Mouse (Mus musculus): ENCODE measurements around the gene Lpcat2. TPM values are rescaled to one million over a fixed set of nuclear protein-coding genes. Genes with fewer than 3 reads are reported as not detected.

Gene Lpcat2
- total and polyA plus RNA-seq, 3 experiments, result 0.16 TPM; not detected in 2

DNA sequence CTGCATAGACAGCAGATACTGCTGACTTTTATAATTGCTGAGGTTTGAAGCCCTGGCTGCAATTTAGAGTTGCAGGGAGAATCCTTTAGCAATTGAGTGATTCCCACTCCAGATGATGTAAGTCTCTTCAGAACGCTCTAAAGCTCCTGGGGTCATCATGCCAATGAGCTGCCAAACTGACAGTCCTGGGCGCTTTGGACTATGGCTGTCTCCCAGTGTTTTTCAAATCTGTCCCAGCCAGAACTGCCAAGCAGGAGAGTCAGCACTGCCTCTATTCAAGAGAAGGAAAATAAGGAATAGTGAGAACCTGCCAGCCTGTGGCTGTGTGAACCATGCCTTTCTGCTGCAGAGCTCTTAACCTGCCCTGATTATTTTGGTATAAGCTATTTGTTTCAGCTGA, 47.8 kb downstream of the Lpcat2 start:
- H3K27me3 ChIP-seq (ENCODE audit: insufficient read depth, low read length), result no peaks in the 10 kb centered on the region
- H3K36me3 ChIP-seq (replicated peaks), result no peaks in the 10 kb centered on the region
- no peak for DNase-seq (ENCODE audit: low spot score)
- TF ChIP-seq POLR2AphosphoS5 (IDR thresholded peaks at IDR 0.05; ENCODE audit: insufficient replicate concordance, low read depth, low read length) (no peak), CTCF (IDR thresholded peaks at IDR 0.05; ENCODE audit: low read depth, low read length) (no peak), TAL1 (conservative IDR thresholded peaks at IDR 0.05; ENCODE audit: low read depth, low read length) (no peak), GATA1 (IDR thresholded peaks at IDR 0.05; ENCODE audit: borderline replicate concordance, low read length) (no peak), GATA2 (IDR thresholded peaks at IDR 0.05; ENCODE audit: borderline replicate concordance, low read depth, low read length) (no peak)
- peaks cover 33% of the 10 kb centered on the region for H3K9me3 ChIP-seq (replicated peaks)
- no peak for ATAC-seq (ENCODE audit: extremely low read depth, insufficient number of reproducible peaks, low FRiP score, poor library complexity, severe bottlenecking)
- no peak overlapping the region for H3K4me3 ChIP-seq (ENCODE audit: low read depth, low read length)
- H3K4me1 ChIP-seq (ENCODE audit: insufficient read depth, low read depth, low read length), result no peaks in the 10 kb centered on the region

DNA sequence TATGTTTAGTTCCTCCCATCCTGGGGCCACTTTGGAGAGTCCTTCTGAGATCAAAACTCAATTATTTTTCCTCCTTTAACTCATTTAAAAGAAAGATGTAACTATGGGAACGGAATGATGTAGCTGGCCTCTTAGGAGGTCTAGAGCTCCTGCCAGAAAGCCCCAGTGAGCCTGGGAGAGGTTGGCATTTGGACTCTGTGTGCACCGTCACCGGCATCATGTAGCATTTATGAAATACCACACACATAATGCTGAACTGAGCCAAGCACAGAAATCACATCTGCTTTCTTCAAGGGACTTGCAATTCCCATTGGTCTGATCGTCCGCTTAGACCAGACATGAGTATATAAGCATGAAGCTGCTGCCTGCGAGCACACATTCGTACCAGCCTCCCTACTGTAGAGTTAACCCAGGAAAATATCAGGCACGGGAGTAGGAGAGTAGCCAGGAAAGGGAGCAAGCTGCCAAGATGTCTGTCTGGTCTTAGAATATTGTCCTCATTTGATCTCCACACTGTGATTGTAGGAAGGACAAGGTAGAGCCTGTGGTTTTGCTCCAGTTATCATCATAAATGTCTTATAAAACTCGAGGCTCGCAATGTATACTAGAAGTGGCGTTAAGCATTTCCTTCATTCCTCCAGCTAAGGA, 48.5 kb downstream of the Lpcat2 start:
- no peak for DNase-seq (ENCODE audit: low spot score)
- Histone ChIP-seq H3K9me3 (replicated peaks) (peaks cover 31% of the 10 kb centered on the region), H3K4me3 (ENCODE audit: low read depth, low read length) (no peak overlapping the region), H3K4me1 (ENCODE audit: insufficient read depth, low read depth, low read length) (no peaks in the 10 kb centered on the region), H3K27me3 (ENCODE audit: insufficient read depth, low read length) (no peaks in the 10 kb centered on the region), H3K36me3 (replicated peaks) (no peaks in the 10 kb centered on the region)
- ATAC-seq (ENCODE audit: extremely low read depth, insufficient number of reproducible peaks, low FRiP score, poor library complexity, severe bottlenecking), result no peak
- TF ChIP-seq GATA1 (IDR thresholded peaks at IDR 0.05; ENCODE audit: borderline replicate concordance, low read length) (no peak), TAL1 (conservative IDR thresholded peaks at IDR 0.05; ENCODE audit: low read depth, low read length) (no peak), POLR2AphosphoS5 (IDR thresholded peaks at IDR 0.05; ENCODE audit: insufficient replicate concordance, low read depth, low read length) (no peak), GATA2 (IDR thresholded peaks at IDR 0.05; ENCODE audit: borderline replicate concordance, low read depth, low read length) (no peak)

DNA sequence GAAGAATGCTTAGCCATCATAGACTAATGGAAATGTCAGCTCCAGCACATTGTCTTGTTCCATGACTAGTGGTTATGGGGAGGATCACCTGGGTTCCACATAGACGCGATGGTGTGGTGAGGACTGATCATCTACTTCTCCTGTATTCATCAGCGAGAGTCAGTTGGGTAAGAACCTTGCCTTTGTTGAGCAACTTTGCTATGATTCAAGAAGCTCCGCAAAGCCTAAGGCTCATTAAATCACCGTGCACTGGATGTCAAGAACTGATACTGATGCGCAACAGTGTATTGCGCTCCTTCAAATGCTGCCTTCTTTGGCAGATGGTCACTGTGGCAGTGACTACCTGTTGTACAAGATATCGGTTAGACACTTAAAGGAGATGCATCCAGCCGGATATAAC, 51.4 kb downstream of the Lpcat2 start:
- TF ChIP-seq CTCF (IDR thresholded peaks at IDR 0.05; ENCODE audit: low read depth, low read length) (no peak), GATA2 (IDR thresholded peaks at IDR 0.05; ENCODE audit: borderline replicate concordance, low read depth, low read length) (no peak), TAL1 (conservative IDR thresholded peaks at IDR 0.05; ENCODE audit: low read depth, low read length) (no peak), POLR2AphosphoS5 (IDR thresholded peaks at IDR 0.05; ENCODE audit: insufficient replicate concordance, low read depth, low read length) (no peak)
- DNase-seq (ENCODE audit: low spot score), result no peak
- Histone ChIP-seq H3K27me3 (ENCODE audit: insufficient read depth, low read length) (no peaks in the 10 kb centered on the region), H3K4me3 (ENCODE audit: low read depth, low read length) (no peak overlapping the region), H3K36me3 (replicated peaks) (no peaks in the 10 kb centered on the region), H3K4me1 (ENCODE audit: insufficient read depth, low read depth, low read length) (no peaks in the 10 kb centered on the region), H3K9me3 (replicated peaks) (peaks cover 29% of the 10 kb centered on the region)
- ATAC-seq (ENCODE audit: extremely low read depth, insufficient number of reproducible peaks, low FRiP score, poor library complexity, severe bottlenecking), result no peak

DNA sequence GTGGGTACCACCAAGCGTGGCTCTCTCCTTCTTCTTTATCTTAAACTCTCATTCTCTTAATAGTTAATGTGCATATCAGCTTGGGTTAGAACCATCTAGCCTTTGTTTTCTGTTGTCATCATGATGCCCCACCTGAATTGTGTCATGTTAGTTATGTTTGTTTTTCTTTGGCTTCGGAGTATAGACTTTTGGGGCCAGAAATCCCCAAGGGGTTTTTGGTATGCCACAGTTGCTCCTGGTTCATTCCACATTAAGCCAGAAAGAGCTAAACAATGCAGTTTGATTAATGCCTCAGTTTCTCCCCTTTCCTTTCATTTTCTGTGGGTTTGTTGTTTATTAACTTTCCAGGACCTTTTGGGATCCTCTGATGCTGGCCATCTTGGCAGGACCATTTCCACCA, 53.3 kb downstream of the Lpcat2 start:
- no peaks in the 10 kb centered on the region for H3K27me3 ChIP-seq (ENCODE audit: insufficient read depth, low read length)
- no peak for ATAC-seq (ENCODE audit: extremely low read depth, insufficient number of reproducible peaks, low FRiP score, poor library complexity, severe bottlenecking)

DNA sequence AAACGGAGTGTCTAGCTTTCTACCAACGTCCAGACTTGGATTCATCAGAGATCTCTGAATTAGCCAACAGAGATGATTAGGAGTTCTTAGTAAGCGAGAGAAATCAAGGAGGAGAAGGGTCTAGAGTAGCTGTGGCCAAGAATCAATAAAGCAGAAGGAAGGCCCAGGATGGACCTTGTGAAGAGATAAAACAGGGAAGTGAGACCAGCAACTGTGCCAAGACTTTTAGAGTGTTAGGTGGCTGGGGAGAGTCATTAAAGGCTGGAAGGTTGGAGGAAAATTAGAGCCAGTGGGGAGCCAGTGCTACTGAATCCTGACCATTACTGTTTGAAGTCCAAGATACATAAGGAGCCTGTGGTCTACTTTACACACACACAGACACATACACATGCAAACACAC, 56.3 kb downstream of the Lpcat2 start:
- H3K36me3 ChIP-seq (replicated peaks), result no peaks in the 10 kb centered on the region
- H3K4me1 ChIP-seq (ENCODE audit: insufficient read depth, low read depth, low read length), result no peaks in the 10 kb centered on the region
- TF ChIP-seq GATA2 (IDR thresholded peaks at IDR 0.05; ENCODE audit: borderline replicate concordance, low read depth, low read length) (no peak), POLR2AphosphoS5 (IDR thresholded peaks at IDR 0.05; ENCODE audit: insufficient replicate concordance, low read depth, low read length) (no peak), TAL1 (conservative IDR thresholded peaks at IDR 0.05; ENCODE audit: low read depth, low read length) (no peak), GATA1 (IDR thresholded peaks at IDR 0.05; ENCODE audit: borderline replicate concordance, low read length) (no peak), CTCF (IDR thresholded peaks at IDR 0.05; ENCODE audit: low read depth, low read length) (no peak)
- ATAC-seq (ENCODE audit: extremely low read depth, insufficient number of reproducible peaks, low FRiP score, poor library complexity, severe bottlenecking) (no peak), DNase-seq (ENCODE audit: low spot score) (no peak)
- H3K9me3 ChIP-seq (replicated peaks), result peaks cover 25% of the 10 kb centered on the region
- no peaks in the 10 kb centered on the region for H3K27me3 ChIP-seq (ENCODE audit: insufficient read depth, low read length)
- H3K4me3 ChIP-seq (ENCODE audit: low read depth, low read length), result no peak overlapping the region

More for the DNA sequence above, 53.3 kb downstream of the Lpcat2 start:
- Histone ChIP-seq H3K4me3 (ENCODE audit: low read depth, low read length) (no peak overlapping the region), H3K4me1 (ENCODE audit: insufficient read depth, low read depth, low read length) (no peaks in the 10 kb centered on the region), H3K36me3 (replicated peaks) (no peaks in the 10 kb centered on the region), H3K9me3 (replicated peaks) (peaks cover 22% of the 10 kb centered on the region)
- TF ChIP-seq POLR2AphosphoS5 (IDR thresholded peaks at IDR 0.05; ENCODE audit: insufficient replicate concordance, low read depth, low read length), result no peak
- no peak for TF ChIP-seq CTCF (IDR thresholded peaks at IDR 0.05; ENCODE audit: low read depth, low read length)
- TF ChIP-seq GATA1 (IDR thresholded peaks at IDR 0.05; ENCODE audit: borderline replicate concordance, low read length), result no peak
- no peak for TF ChIP-seq TAL1 (conservative IDR thresholded peaks at IDR 0.05; ENCODE audit: low read depth, low read length)
- TF ChIP-seq GATA2 (IDR thresholded peaks at IDR 0.05; ENCODE audit: borderline replicate concordance, low read depth, low read length), result no peak
- DNase-seq (ENCODE audit: low spot score), result no peak

DNA sequence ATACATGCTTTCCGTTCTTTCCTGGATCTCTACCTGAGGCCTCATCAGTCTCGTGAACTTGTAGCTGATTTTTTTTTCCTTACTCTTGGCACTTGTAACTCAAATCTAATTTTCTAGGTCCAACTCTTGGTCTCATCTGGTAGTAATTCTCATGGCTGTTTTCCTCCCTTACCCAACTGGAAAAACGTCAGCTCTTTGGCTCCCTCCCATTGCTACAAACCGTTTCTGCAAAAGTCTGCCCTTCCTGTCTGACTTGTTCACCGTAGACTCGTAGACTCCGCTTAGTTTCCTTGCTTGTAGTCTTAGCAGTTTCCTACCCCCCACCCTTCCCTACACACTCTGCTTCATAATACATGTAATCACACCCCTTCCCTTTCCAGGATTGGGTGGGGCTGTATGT, 58.3 kb downstream of the Lpcat2 start:
- peaks cover 22% of the 10 kb centered on the region for H3K9me3 ChIP-seq (replicated peaks)
- no peak overlapping the region for H3K4me3 ChIP-seq (ENCODE audit: low read depth, low read length)
- H3K36me3 ChIP-seq (replicated peaks), result no peaks in the 10 kb centered on the region
- H3K4me1 ChIP-seq (ENCODE audit: insufficient read depth, low read depth, low read length), result no peaks in the 10 kb centered on the region
- ATAC-seq (ENCODE audit: extremely low read depth, insufficient number of reproducible peaks, low FRiP score, poor library complexity, severe bottlenecking) (no peak), DNase-seq (ENCODE audit: low spot score) (no peak)
- H3K27me3 ChIP-seq (ENCODE audit: insufficient read depth, low read length), result no peaks in the 10 kb centered on the region
- no peak for TF ChIP-seq GATA2 (IDR thresholded peaks at IDR 0.05; ENCODE audit: borderline replicate concordance, low read depth, low read length)
- no peak for TF ChIP-seq TAL1 (conservative IDR thresholded peaks at IDR 0.05; ENCODE audit: low read depth, low read length)
- no peak for TF ChIP-seq CTCF (IDR thresholded peaks at IDR 0.05; ENCODE audit: low read depth, low read length)
- no peak for TF ChIP-seq GATA1 (IDR thresholded peaks at IDR 0.05; ENCODE audit: borderline replicate concordance, low read length)
- no peak for TF ChIP-seq POLR2AphosphoS5 (IDR thresholded peaks at IDR 0.05; ENCODE audit: insufficient replicate concordance, low read depth, low read length)

Measured in G1E (cell line).